Mouse (Mus musculus): ENCODE data around the gene Myo7a.

The Myo7a gene

GRCm38 (mm10) chr7:98103002-98103941 is 16.1 kb downstream of the Myo7a start:
- DNase-seq (ENCODE audit: low read depth in 2 of 2, low spot score in 2 of 2), result peak; percentile 60 to 63

GRCm38 (mm10) chr7:98102488-98102887 is 16.8 kb downstream of the Myo7a start:
- DNase-seq (ENCODE audit: low read depth in 2 of 2, low spot score in 2 of 2), result no peak

GRCm38 (mm10) chr7:98097557-98097956 is 21.8 kb downstream of the Myo7a start:
- DNase-seq (ENCODE audit: low read depth in 2 of 2, low spot score in 2 of 2), result no peak

GRCm38 (mm10) chr7:98095852-98096251 is 23.5 kb downstream of the Myo7a start:
- no peak for DNase-seq (ENCODE audit: low read depth in 2 of 2, low spot score in 2 of 2)

- no peak for DNase-seq (ENCODE audit: low read depth in 2 of 2, low spot score in 2 of 2)
Measured at GRCm38 (mm10) chr7:98086346-98086745, 33.0 kb downstream of the Myo7a start.

- DNase-seq (ENCODE audit: low read depth in 2 of 2, low spot score in 2 of 2), result no peak
Measured at GRCm38 (mm10) chr7:98085314-98085713, 34.0 kb downstream of the Myo7a start.

GRCm38 (mm10) chr7:98084541-98085293 is 34.6 kb downstream of the Myo7a start:
- no peak for DNase-seq (ENCODE audit: low read depth in 2 of 2, low spot score in 2 of 2)

- no peak for DNase-seq (ENCODE audit: low read depth in 2 of 2, low spot score in 2 of 2)
Measured at GRCm38 (mm10) chr7:98082376-98082775, 36.9 kb downstream of the Myo7a start.

- DNase-seq (ENCODE audit: low read depth in 2 of 2, low spot score in 2 of 2), result no peak
Measured at GRCm38 (mm10) chr7:98077453-98077852, 41.9 kb downstream of the Myo7a start.

- peak; percentile 77 to 81 for DNase-seq (ENCODE audit: low read depth in 2 of 2, low spot score in 2 of 2)
Measured at GRCm38 (mm10) chr7:98071620-98072019, 47.7 kb downstream of the Myo7a start.

GRCm38 (mm10) chr7:98066229-98066628 is 53.1 kb downstream of the Myo7a start:
- no peak for DNase-seq (ENCODE audit: low read depth in 2 of 2, low spot score in 2 of 2)

- DNase-seq (ENCODE audit: low read depth in 2 of 2, low spot score in 2 of 2), result no peak
Measured at GRCm38 (mm10) chr7:98054942-98055341, 64.4 kb downstream of the Myo7a start.

- no peak for DNase-seq (ENCODE audit: low read depth in 2 of 2, low spot score in 2 of 2)
Measured at GRCm38 (mm10) chr7:98054461-98054860, 64.9 kb downstream of the Myo7a start.

- DNase-seq (ENCODE audit: low read depth in 2 of 2, low spot score in 2 of 2), result peak in 1 of 2 experiments; percentile 18
Measured at GRCm38 (mm10) chr7:98051980-98052379, 67.3 kb downstream of the Myo7a start.

GRCm38 (mm10) chr7:98048101-98048824 is 71.1 kb downstream of the Myo7a start:
- DNase-seq (ENCODE audit: low read depth in 2 of 2, low spot score in 2 of 2), result no peak

GRCm38 (mm10) chr7:98002617-98003016 is 116.7 kb downstream of the Myo7a start:
- DNase-seq (ENCODE audit: low read depth in 2 of 2, low spot score in 2 of 2), result no peak

All from CD8-positive naive resting alpha-beta T cell, adult 2 months (primary cell).